Mouse (Mus musculus) intestine, embryonic 15.5 days (tissue): Measurements from ENCODE around the gene Tulp1. TPM values are rescaled to one million over a fixed set of nuclear protein-coding genes. Genes with fewer than 3 reads are reported as not detected.

Experiments
- ATAC-seq: fragments of 200-750 bp; cut with Nextera tagmentation; 2 replicates; pipeline ENCODE4 v1.8.0; 2017; ENCODE audit warnings: moderate TSS enrichment, moderate library complexity
- H3K27ac ChIP-seq: fragments of 300-500 bp; sonication (generic); 2 replicates; pipeline ENCODE4 v1.5.1; 2015; ENCODE audit warnings: mild to moderate bottlenecking, inconsistent platforms
- H3K27me3 ChIP-seq: fragments of 300-500 bp; sonication (generic); replicated peaks from 2 replicates; pipeline ENCODE4 v1.6.1; 2015; ENCODE audit warnings: inconsistent platforms
- H3K36me3 ChIP-seq: fragments of 300-500 bp; sonication (generic); 2 replicates; pipeline ENCODE4 v1.6.1; 2015; ENCODE audit warnings: inconsistent platforms
- H3K4me1 ChIP-seq: fragments of 300-500 bp; sonication (generic); replicated peaks from 2 replicates; pipeline ENCODE4 v1.6.1; 2015; ENCODE audit warnings: inconsistent platforms
- H3K4me2 ChIP-seq: fragments of 300-500 bp; sonication (generic); replicated peaks from 2 replicates; pipeline ENCODE4 v1.6.1; 2015; ENCODE audit warnings: mild to moderate bottlenecking, inconsistent platforms
- H3K4me3 ChIP-seq: fragments of 300-500 bp; sonication (generic); replicated peaks from 2 replicates; pipeline ENCODE4 v1.5.1; 2015; ENCODE audit warnings: inconsistent platforms
- H3K9ac ChIP-seq: fragments of 300-500 bp; sonication (generic); 2 replicates; pipeline ENCODE4 v1.6.1; 2015; ENCODE audit warnings: inconsistent platforms
- H3K9me3 ChIP-seq: fragments of 300-500 bp; sonication (generic); 2 replicates; pipeline ENCODE4 v1.6.1; 2016; ENCODE audit warnings: inconsistent platforms
- WGBS: fragments of 180-500 bp; shearing (Covaris S2); methylation state at CpG from one replicate; pipeline ENCODE4 v1.1.7; 2015; 5-methylcytosine and 5-hydroxymethylcytosine counted together
- polyA plus RNA-seq: library from polyadenylated mRNA; unstranded; fragments of >200 nt; fragmentation: Nextera tagmentation; extraction: Ambion mirVana; gene quantifications from 2 replicates; pipeline ENCODE4 v1.2.1, GENCODE M21; 2015

The Tulp1 gene
- polyA plus RNA-seq, 1 experiment from 2014 or later = 3.6 TPM

- Histone ChIP-seq H3K27ac (no peak overlapping the region), H3K4me1 (peaks cover 4% of the 10 kb centered on the region; the same call in 1 of the 2 replicates), H3K27me3 (peaks cover 5% of the 10 kb centered on the region; the same call in 1 of the 2 replicates), H3K9ac (no peak overlapping the region), H3K9me3 (no peaks in the 10 kb centered on the region), H3K4me2 (no peak overlapping the region), H3K4me3 (no peak overlapping the region), H3K36me3 (no peaks in the 10 kb centered on the region)
- WGBS = 85% methylated on average over 3 of the region's 3 CpGs
- no peak for ATAC-seq
Measured at GRCm38 (mm10) chr17:28388534-28388933, 23.5 kb upstream of the Tulp1 start.

GRCm38 (mm10) chr17:28386150-28386905 lies 21.3 kb upstream of the Tulp1 start:
- Histone ChIP-seq H3K4me2 (peak overlapping the region; percentile 42), H3K4me1 (no peaks in the 10 kb centered on the region), H3K36me3 (no peaks in the 10 kb centered on the region), H3K4me3 (no peak overlapping the region), H3K27ac (no peak overlapping the region), H3K9me3 (no peaks in the 10 kb centered on the region), H3K9ac (no peak overlapping the region), H3K27me3 (peaks cover 5% of the 10 kb centered on the region; the same call in 1 of the 2 replicates)
- ATAC-seq = peak; percentile 43
- 8% methylated on average over 23 of the region's 23 CpGs for WGBS

GRCm38 (mm10) chr17:28384298-28384697 lies 19.3 kb upstream of the Tulp1 start:
- Histone ChIP-seq H3K9me3 (no peaks in the 10 kb centered on the region), H3K4me1 (no peaks in the 10 kb centered on the region), H3K27ac (no peak overlapping the region), H3K9ac (no peak overlapping the region), H3K4me2 (no peak overlapping the region), H3K36me3 (no peaks in the 10 kb centered on the region), H3K27me3 (peaks cover 5% of the 10 kb centered on the region; the same call in 1 of the 2 replicates), H3K4me3 (no peak overlapping the region)
- no peak for ATAC-seq
- 69% methylated on average over 4 of the region's 4 CpGs for WGBS

- no peak for ATAC-seq
- Histone ChIP-seq H3K4me2 (no peak overlapping the region), H3K4me1 (peaks cover 8% of the 10 kb centered on the region; the same call in 1 of the 2 replicates), H3K27me3 (peaks cover 9% of the 10 kb centered on the region; the same call in 1 of the 2 replicates), H3K36me3 (no peaks in the 10 kb centered on the region), H3K9ac (no peak overlapping the region), H3K9me3 (no peaks in the 10 kb centered on the region), H3K4me3 (no peak overlapping the region), H3K27ac (no peak overlapping the region)
- 13% methylated on average over 6 of the region's 6 CpGs for WGBS
Measured at GRCm38 (mm10) chr17:28380255-28380654, 15.2 kb upstream of the Tulp1 start.

- ATAC-seq = peak; percentile 69
- WGBS = 9% methylated on average over 17 of the region's 17 CpGs
- Histone ChIP-seq H3K4me1 (peaks cover 11% of the 10 kb centered on the region; the same call in 1 of the 2 replicates), H3K36me3 (no peaks in the 10 kb centered on the region), H3K4me2 (peak overlapping the region; percentile 31), H3K27me3 (peaks cover 19% of the 10 kb centered on the region; the same call in 1 of the 2 replicates), H3K9ac (peak overlapping the region; percentile 13; the same call in 1 of the 2 replicates), H3K9me3 (no peaks in the 10 kb centered on the region), H3K4me3 (no peak overlapping the region; the same call in 1 of the 2 replicates), H3K27ac (no peak overlapping the region)
Measured at GRCm38 (mm10) chr17:28375592-28376061, 10.6 kb upstream of the Tulp1 start.

GRCm38 (mm10) chr17:28374494-28374893 lies 9.5 kb upstream of the Tulp1 start:
- H3K9me3 ChIP-seq = no peaks in the 10 kb centered on the region

GRCm38 (mm10) chr17:28373821-28374220 lies 8.8 kb upstream of the Tulp1 start:
- H3K27me3 ChIP-seq = peaks cover 19% of the 10 kb centered on the region; the same call in 1 of the 2 replicates
- ATAC-seq = peak; percentile 48
- H3K4me3 ChIP-seq = no peak overlapping the region
- no peaks in the 10 kb centered on the region for H3K36me3 ChIP-seq
- 20% methylated on average over 10 of the region's 10 CpGs for WGBS
- H3K9me3 ChIP-seq = no peaks in the 10 kb centered on the region
- peaks cover 11% of the 10 kb centered on the region; the same call in 1 of the 2 replicates for H3K4me1 ChIP-seq
- H3K4me2 ChIP-seq = no peak overlapping the region
- no peak overlapping the region for H3K27ac ChIP-seq
- H3K9ac ChIP-seq = no peak overlapping the region

More at GRCm38 (mm10) chr17:28374494-28374893, 9.5 kb upstream of the Tulp1 start:
- H3K36me3 ChIP-seq = no peaks in the 10 kb centered on the region
- peaks cover 11% of the 10 kb centered on the region; the same call in 1 of the 2 replicates for H3K4me1 ChIP-seq
- H3K27me3 ChIP-seq = peaks cover 19% of the 10 kb centered on the region; the same call in 1 of the 2 replicates
- no peak overlapping the region for H3K27ac ChIP-seq
- H3K9ac ChIP-seq = no peak overlapping the region
- no peak overlapping the region for H3K4me3 ChIP-seq
- no peak for ATAC-seq
- no peak overlapping the region for H3K4me2 ChIP-seq
- 18% methylated on average over 16 of the region's 16 CpGs for WGBS

GRCm38 (mm10) chr17:28371941-28372340 lies 6.9 kb upstream of the Tulp1 start:
- no peak for ATAC-seq
- H3K4me3 ChIP-seq = no peak overlapping the region
- H3K27ac ChIP-seq = no peak overlapping the region
- H3K27me3 ChIP-seq = peaks cover 19% of the 10 kb centered on the region; the same call in 1 of the 2 replicates
- peaks cover 11% of the 10 kb centered on the region; the same call in 1 of the 2 replicates for H3K4me1 ChIP-seq
- no peak overlapping the region for H3K9ac ChIP-seq
- no peaks in the 10 kb centered on the region for H3K9me3 ChIP-seq
- no peak overlapping the region for H3K4me2 ChIP-seq
- H3K36me3 ChIP-seq = no peaks in the 10 kb centered on the region
- WGBS = 79% methylated on average over 1 of the region's 1 CpGs

GRCm38 (mm10) chr17:28371286-28371685 lies 6.3 kb upstream of the Tulp1 start:
- no peaks in the 10 kb centered on the region for H3K36me3 ChIP-seq
- H3K27ac ChIP-seq = no peak overlapping the region
- H3K4me1 ChIP-seq = peaks cover 11% of the 10 kb centered on the region; the same call in 1 of the 2 replicates
- no peak overlapping the region for H3K4me2 ChIP-seq
- peaks cover 17% of the 10 kb centered on the region; the same call in 1 of the 2 replicates for H3K27me3 ChIP-seq
- H3K9ac ChIP-seq = no peak overlapping the region
- ATAC-seq = no peak
- H3K4me3 ChIP-seq = no peak overlapping the region
- WGBS = 51% methylated on average over 2 of the region's 2 CpGs
- no peaks in the 10 kb centered on the region for H3K9me3 ChIP-seq

- H3K4me3 ChIP-seq = no peak overlapping the region
- H3K9ac ChIP-seq = no peak overlapping the region
Measured at GRCm38 (mm10) chr17:28369056-28369455, 4.0 kb upstream of the Tulp1 start.

GRCm38 (mm10) chr17:28368449-28368848 lies 3.4 kb upstream of the Tulp1 start:
- Histone ChIP-seq H3K4me2 (no peak overlapping the region), H3K9me3 (no peaks in the 10 kb centered on the region), H3K36me3 (no peaks in the 10 kb centered on the region), H3K9ac (no peak overlapping the region), H3K4me1 (peaks cover 14% of the 10 kb centered on the region), H3K27ac (no peak overlapping the region), H3K4me3 (no peak overlapping the region), H3K27me3 (peaks cover 23% of the 10 kb centered on the region)
- ATAC-seq = peak; percentile 64
- whole genome bisulfite sequencing = 7% methylated on average over 13 of the region's 13 CpGs

More at GRCm38 (mm10) chr17:28369056-28369455, 4.0 kb upstream of the Tulp1 start:
- ATAC-seq = no peak; the same call in 1 of the 2 replicates
- WGBS = 60% methylated on average over 5 of the region's 5 CpGs
- Histone ChIP-seq H3K27ac (no peak overlapping the region), H3K27me3 (peaks cover 17% of the 10 kb centered on the region), H3K9me3 (no peaks in the 10 kb centered on the region), H3K36me3 (no peaks in the 10 kb centered on the region), H3K4me2 (no peak overlapping the region), H3K4me1 (peaks cover 8% of the 10 kb centered on the region)

- peak overlapping the region; percentile 62 for H3K4me2 ChIP-seq
- 46% methylated on average over 6 of the region's 6 CpGs for WGBS
- peaks cover 22% of the 10 kb centered on the region for H3K4me1 ChIP-seq
- peaks cover 36% of the 10 kb centered on the region for H3K27me3 ChIP-seq
- no peak overlapping the region for H3K4me3 ChIP-seq
- H3K9ac ChIP-seq = no peak overlapping the region
- H3K36me3 ChIP-seq = no peaks in the 10 kb centered on the region
- no peak for ATAC-seq
- H3K27ac ChIP-seq = no peak overlapping the region
- no peaks in the 10 kb centered on the region for H3K9me3 ChIP-seq
Measured at GRCm38 (mm10) chr17:28363507-28363906, 1.5 kb downstream of the Tulp1 start.
